Mouse (Mus musculus) thymus, postnatal 10 days (tissue): ENCODE measurements at regions not wholly inside any gene's neighbourhood (a gene's known extent, or its start where the extent isn't known, plus 50 kb on each side); places are given as distances from the start of the nearest gene placed in this dataset.

Source experiments
- DNase-seq, 2 experiments: peaks; one replicate each; pipeline ENCODE4 v3.0.0; 2021; ENCODE audit warnings: low spot score in 2 of 2

- DNase-seq, result no peak
Observed at GRCm38 (mm10) chr6:13305873-13306272, 81.1 kb upstream of the Vwde start.

DNA sequence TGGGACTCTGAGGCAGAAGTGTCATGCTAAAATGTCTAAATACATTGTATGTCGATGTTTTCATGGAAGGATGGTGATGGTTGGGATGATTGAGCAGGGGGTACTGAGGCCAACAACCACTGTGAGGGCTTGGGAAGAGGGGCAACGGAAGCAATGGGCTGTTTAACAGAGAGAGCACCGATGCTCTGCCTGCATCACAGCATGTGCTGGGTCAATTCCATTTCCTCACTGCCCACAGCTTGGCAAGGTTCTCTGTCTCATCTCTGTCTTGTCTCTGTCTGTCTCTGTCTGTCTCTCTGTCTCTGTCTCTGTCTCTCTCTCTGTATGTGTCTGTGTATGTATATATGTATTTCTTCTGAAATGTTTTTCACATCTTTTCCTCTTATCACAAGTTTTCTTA lies 73.4 kb upstream of the Vwde start:
- DNase-seq, result no peak

- DNase-seq, result no peak
Observed at GRCm38 (mm10) chr6:13297110-13297509, 72.3 kb upstream of the Vwde start.

GRCm38 (mm10) chr6:13296041-13296440 lies 71.3 kb upstream of the Vwde start:
- DNase-seq, result no peak

GRCm38 (mm10) chr6:13294393-13294792 lies 69.6 kb upstream of the Vwde start:
- DNase-seq, result no peak

DNA sequence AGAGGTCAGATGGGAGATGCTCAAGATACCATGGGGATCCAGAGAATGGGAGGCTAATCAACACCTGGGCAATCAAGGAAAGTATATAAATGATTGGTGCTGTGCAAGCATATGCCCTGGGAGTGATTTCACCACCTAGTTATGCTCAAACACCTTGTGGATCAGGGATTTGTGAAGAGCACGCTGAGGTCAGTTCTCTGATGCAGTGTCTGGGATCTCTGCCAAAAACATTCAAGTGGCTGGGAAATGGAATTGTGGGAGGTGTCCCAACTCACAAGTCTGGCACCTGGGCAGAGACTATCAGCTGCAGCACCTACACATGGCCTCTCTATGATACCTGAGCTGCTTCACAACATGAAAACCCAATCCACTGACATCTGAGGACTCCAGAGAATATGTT lies 63.7 kb upstream of the Vwde start:
- no peak for DNase-seq

- DNase-seq, result no peak
Observed at GRCm38 (mm10) chr6:13287812-13288211, 63.0 kb upstream of the Vwde start.

DNA sequence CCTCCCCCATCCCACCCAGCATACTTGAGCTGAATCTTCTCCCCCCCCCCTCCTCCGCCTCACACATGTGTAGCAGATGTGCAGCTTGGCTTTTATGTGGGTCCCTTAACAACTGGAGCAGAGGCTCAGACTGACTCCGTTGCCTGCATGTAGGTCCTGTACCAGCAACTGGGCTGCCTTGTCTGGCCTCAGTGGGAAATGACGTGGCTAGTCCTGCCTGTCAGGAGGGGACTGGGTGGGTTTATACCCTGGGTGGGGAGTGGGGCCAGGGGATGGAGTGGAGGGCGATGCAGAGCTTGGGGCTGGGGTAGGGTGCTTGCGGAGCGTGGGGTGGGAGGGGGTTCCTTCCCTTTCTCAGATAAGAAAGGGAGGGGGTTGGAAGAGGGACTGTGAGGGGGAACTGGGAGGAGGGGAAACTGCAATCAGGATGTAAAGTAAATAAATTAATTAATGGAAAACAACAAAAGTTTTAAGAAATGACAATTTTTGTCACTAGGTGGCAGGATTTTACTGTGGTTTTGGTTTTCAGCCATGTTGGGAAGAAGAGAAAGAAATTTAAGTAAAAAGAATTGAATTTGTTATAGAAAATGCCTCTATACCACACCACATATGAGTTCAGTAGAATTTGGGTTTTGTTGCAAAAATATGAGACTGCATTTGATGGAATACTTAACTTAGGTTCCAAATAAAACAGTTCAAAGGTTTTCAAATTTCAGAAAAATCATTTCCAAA lies 61.9 kb upstream of the Vwde start:
- DNase-seq, result no peak

- peak in 1 of 2 experiments; percentile 24 for DNase-seq
Observed at GRCm38 (mm10) chr6:13280835-13281234, 56.1 kb upstream of the Vwde start.
